Mouse (Mus musculus) bone marrow, adult 2 months (tissue): Measurements from ENCODE around the gene Fbxl20.

Experiments used
- CTCF ChIP-seq: fragments of 200-500 bp; IDR thresholded peaks from 2 replicates; pipeline ENCODE4 v1.5.1; 2011; ENCODE audit warnings: low read length, control low read depth; ENCODE audit not compliant: control insufficient read depth, insufficient read depth
- POLR2A ChIP-seq: fragments of 200-500 bp; IDR thresholded peaks from 2 replicates; pipeline ENCODE4 v1.6.1; 2011; ENCODE audit warnings: low read depth, mild to moderate bottlenecking, control low read depth, low read length, borderline replicate concordance; ENCODE audit not compliant: control insufficient read depth

DNA sequence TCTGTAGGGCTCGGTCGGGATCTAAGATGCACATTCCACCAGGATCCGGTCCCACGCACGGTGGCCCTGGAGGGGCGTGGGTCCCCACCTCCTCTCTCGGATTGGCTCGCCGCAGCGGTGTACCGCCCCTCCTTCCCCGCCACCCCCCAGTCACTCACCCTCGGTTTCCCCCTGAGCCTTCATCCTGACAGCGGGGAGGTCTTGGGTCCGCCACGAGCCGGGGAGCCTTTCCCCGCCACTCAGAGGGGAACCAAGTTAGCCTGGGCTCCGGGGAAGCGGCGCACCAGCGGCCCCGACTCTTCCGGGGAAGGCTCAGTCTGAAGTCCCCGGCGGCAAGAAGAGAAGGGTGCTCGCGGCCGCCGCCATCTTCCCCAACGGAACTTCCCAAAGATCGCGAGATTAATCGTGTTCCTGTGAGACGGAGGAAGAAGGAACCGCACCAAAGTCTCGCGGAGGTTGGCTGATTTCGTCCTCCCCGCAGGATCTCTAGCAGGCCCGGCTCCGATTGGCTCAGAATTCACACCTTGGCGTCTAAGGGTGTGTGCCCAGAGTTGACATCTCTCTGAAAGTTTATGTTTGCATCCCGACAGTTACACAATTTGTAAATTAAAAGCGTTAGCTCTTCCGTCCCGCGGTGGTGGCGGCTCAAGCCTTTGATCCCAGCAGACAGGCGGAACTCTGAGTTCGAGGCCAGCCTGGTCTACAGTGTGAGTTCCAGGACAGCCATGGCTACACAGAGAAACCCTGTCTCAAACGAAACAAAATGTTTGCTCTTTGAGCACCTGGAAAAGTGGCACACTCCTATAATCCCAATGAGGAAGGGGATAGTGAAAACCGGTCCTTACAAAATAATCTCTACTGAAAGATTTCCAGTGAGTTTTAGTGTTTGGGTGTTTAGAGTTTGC lies 43.0 kb upstream of the Fbxl20 start, which contains the start of gene Med1:
- TF ChIP-seq CTCF (no peak), POLR2A (peak; percentile 75; the same call in 1 of the 2 replicates)
